Mouse (Mus musculus) frontal cortex, adult 2 months (tissue): Measurements from ENCODE around the gene Map3k9. TPM values are rescaled to one million over a fixed set of nuclear protein-coding genes. Genes with fewer than 3 reads are reported as not detected.

Experiments used
- DNase-seq, 2 experiments: peaks; one replicate each; pipeline ENCODE4 v3.0.0; 2022; ENCODE audit warnings: low spot score in 1 of 2; ENCODE audit errors: extremely low spot score in 1 of 2
- polyA plus RNA-seq: library from polyadenylated mRNA; depleted of rRNA; stranded (reverse); fragments of >200 nt; gene quantifications from 2 replicates; pipeline ENCODE4 v1.2.3, GENCODE M21; 2012; rRNA removed

Map3k9 gene
- 10.7 and 14.2 TPM in 2 replicates for polyA plus RNA-seq

GRCm38 (mm10) chr12:81781105-81781909 lies at the start of gene Map3k9:
Map3k9 (minus strand) TSS chr12:81781175.
- peak; percentile 87 to 95 for DNase-seq

DNA sequence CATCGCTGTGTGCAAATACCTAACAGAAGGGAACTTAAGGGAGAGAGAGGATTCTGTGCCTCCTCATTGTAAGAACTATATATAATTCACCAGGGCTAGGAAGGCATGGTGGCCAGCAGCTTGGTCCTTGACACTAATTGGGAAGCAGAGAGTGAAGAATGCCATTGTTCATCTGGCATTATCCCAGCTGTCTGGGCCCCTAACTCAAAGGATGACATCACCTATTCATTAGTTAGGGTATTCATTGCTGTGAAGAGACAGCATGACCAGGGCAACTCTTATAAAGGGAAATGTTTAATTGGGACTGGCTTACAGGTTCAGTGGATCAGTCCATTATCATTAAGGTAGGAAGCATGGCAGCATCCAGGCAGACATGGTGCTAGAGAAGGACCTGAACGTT lies 47.4 kb upstream of the Map3k9 start:
- DNase-seq, result no peak

GRCm38 (mm10) chr12:81822778-81823480 lies 42.0 kb upstream of the Map3k9 start:
- no peak for DNase-seq

DNA sequence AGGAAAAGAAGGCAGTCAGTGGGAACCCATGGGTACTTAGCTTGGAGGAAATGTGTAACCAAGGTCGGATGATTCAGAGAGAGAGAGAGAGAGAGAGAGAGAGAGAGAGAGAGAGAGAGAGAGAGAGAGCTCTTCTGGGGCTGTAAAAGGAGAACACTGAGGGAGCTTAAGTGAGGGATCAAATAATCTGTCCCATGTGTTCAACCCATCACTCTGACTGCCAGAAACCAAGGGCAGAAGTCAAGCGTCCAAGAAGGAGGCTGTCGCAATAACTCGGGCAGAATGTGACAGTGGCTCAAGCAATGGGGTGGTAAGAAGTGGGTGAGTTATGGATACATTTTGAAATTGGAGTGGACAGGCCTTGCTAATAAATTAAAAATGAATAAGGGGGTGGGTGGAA lies 41.2 kb upstream of the Map3k9 start:
- DNase-seq, result no peak

- peak; percentile 35 to 64 for DNase-seq
Observed at GRCm38 (mm10) chr12:81820700-81821099, 39.7 kb upstream of the Map3k9 start.

GRCm38 (mm10) chr12:81817126-81817505 lies 36.1 kb upstream of the Map3k9 start:
- no peak for DNase-seq

GRCm38 (mm10) chr12:81816330-81817125 lies 35.6 kb upstream of the Map3k9 start:
- DNase-seq, result no peak

DNA sequence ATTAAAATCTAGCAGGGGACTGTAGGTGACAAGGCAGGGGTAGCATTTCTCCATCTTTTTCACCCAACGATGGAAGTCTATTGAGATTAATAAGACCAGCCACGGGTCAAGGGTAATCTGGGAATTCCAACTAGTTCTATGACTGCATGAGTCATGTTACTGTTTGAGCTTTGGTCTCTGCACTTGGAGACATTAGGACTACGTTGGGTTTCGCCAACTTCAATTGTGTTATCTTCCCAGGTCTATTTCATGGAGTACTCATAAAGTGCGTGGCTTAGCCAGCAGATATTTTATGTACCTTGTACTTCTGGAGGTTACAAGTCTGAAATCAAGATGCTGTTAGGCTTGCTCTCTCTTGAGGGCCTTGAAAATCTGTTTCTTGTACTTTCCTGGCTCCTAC lies 33.8 kb upstream of the Map3k9 start:
- DNase-seq, result no peak

- DNase-seq, result no peak
Observed at GRCm38 (mm10) chr12:81810417-81810816, 29.4 kb upstream of the Map3k9 start.

DNA sequence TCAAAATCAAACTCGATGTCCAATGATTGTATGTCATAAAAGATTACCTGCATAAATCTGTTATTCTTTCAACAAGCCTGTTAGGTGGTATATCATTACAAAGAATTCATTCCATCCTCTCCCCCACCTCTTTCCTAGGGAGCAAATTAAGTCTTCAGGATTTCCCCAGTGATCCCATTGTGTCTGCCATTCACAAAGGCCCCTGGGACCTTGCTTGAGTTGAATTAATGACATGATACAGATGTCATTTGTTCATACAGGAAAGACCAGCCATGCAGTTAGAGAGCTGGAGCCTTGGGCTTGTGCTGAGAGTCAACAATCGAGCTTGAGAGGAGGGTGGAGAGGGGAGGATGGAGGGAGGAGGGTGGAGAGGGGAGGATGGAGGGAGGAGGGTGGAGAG lies 27.6 kb upstream of the Map3k9 start:
- no peak for DNase-seq

DNA sequence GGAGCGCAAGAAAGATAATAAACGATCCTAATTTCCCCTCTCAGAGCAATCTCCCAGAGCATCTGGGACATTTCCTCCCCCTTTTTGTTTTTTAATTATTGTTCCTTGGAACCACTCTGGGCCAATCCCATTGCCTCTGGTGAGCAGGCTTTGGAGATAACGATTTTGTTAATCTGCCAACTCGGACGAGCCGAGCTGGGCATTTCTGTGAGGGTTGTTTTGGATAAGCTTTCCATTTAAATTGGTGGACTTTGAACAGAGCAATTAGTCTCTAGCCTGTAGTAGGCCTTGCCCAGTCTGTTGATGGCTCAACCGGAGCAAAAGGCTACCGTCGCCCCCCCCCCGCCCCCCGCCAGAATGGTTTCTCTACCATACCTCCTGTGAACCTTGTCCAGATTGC lies 27.0 kb upstream of the Map3k9 start:
- DNase-seq, result no peak

DNA sequence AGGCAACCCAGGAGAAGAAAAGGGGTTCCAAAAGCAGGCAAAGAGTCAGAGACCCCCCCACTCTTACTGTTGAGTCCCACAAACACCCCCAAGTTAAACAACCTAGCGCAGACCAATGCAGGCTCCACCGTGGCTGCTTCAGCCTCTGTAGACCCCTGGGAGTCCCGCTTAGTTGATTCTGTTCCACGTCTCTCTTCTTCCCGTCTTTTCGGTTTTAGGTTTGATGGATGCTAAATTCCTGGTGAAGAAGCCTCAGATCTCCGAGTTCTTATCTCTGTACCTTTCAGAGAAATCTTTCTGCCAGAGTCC lies 26.5 kb upstream of the Map3k9 start:
- DNase-seq, result no peak

- no peak for DNase-seq
Observed at GRCm38 (mm10) chr12:81806759-81807528, 26.0 kb upstream of the Map3k9 start.

DNA sequence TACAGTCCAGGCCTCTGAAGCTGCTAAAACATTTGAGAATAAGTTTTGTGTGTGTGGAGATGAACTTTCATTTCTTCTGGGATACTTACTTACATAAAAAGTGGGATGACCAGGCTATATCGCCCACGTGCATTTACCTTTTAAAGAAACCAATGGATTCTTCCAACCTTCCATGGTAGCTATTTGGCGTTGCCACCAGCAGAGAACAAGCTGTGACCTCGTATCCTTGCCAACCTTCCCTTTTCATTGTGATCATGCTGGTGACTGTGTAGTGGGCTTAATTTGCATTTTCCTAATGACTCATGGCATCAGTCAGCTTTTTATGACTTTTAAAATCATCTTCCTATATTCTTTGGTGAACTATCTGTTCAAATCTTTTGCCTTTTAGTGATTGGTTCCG lies 25.1 kb upstream of the Map3k9 start:
- DNase-seq, result no peak

GRCm38 (mm10) chr12:81803803-81804202 lies 22.8 kb upstream of the Map3k9 start:
- no peak for DNase-seq

DNA sequence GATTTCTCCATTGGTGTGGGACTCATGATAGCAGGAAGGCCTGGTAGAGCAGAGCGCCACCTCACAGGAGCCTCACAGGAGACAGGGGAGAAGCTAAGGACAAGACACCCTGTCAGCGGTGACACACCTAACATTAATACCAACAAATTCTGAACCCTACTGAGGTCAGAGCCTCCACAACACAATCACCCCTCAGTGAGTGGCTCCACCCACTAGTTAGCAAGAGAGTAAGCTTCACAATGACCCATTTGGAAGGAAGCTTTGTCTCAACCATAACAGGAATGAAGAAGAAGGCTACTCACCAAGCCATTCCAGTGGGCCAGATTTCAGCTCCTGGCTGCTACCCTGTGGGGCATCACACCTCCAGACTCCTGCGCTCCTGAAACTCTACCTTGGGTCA lies 22.0 kb upstream of the Map3k9 start:
- no peak for DNase-seq

DNA sequence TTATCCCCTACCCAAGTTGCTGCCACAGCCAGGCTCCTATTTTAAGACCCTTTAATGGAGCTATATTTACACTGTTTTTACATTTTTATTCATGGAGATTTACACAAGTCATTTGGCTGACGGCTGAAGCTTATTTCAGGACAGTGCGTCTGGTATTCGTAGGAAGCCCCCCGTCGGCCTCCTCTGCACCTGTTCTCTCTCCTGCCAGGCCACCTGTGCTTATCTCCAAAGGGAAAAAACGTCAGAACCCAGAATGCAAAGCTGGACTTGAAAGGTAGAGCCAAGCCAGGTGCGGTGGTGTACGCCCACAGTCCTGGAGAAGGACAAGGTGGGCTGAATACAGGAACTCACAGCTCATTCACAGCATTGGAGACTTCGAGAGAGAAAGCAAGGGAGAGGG lies 20.2 kb upstream of the Map3k9 start:
- DNase-seq, result no peak

- DNase-seq, result peak in 1 of 2 experiments; percentile 92
Observed at GRCm38 (mm10) chr12:81796541-81796940, 15.6 kb upstream of the Map3k9 start.

DNA sequence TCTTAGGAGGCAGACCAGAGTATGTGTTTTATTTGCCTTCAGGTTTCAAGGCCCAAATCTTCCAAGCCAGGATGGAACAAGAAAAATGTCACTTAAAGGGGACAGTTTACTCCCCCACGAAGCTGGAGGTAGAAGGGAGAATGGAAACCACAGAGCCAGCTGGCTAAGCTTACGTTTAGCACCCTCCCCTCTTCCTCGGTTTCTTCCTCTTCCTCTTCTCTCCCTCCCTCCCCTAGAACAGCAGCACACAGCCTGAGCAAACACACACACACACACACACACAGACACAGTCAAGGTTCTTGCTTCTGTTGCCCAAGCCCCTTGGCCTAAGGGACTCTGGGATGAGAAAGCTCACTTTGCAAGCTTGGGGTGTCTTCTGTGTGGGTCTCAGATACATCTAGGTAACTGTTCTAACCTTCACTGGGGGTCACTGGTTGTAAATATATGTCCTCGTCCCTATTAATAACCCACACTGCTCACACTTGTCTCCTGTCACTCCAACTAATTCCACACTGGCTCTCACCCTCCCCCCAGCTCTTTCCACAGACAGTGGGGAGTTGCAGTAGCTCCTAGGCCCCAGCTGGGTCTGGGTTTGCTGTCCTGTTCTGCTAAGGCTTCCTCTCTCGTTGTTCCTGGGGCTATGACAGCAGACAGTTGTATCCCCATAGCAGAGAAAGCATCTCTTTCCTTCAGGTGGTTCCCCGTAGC lies 11.7 kb upstream of the Map3k9 start:
- no peak for DNase-seq

GRCm38 (mm10) chr12:81789499-81789898 lies 8.5 kb upstream of the Map3k9 start:
- no peak for DNase-seq
